Mouse (Mus musculus) embryo, embryonic 10.5 days (tissue): ENCODE data around the gene Myoz2.

Experiments
- DNase-seq: peaks from one replicate; pipeline ENCODE4 v3.0.0-alpha.2; 2015; ENCODE audit warnings: low spot score

Myoz2 gene

GRCm38 (mm10) chr3:123007386-123007785, 27.4 kb downstream of the Myoz2 start:
- no peak for DNase-seq

DNA sequence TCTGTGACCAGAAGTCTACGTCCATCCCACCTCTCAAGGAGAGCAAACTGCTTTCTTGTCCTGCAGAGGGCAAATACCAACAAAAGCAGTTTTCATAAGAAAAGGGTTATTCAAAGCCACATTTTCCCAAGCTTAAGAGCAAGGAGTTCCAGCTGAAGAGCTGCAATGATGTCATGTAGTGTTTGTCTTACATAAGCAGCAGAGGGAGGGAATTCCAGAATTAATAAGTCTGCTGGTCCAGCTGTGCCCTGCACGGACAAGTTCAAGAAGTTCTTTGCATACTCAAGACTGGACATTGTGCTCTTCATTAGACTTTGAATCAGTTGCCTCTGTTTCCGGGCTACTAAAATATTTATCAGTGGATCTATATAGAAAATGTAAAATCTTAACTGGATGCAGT, 33.8 kb downstream of the Myoz2 start:
- no peak for DNase-seq

DNA sequence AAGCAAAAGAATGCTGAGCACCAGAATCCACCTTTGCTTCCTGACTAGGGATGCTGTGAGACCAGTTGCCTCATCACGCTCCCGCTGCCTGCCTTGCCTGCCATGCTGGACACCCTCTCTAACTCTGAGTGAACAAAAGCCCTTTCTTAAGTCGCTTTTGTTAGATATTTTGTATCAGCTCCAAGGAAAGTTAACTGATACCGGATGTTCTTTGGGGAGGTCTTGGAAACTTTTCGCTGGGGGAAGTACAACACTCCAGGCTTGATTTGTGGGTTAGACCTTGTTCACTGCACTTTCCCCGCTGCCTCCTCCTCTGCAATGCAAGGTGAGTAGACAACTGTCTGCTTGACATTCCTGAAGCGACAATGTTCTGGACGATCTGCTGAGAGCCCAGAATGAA, 36.3 kb downstream of the Myoz2 start:
- DNase-seq: no peak

DNA sequence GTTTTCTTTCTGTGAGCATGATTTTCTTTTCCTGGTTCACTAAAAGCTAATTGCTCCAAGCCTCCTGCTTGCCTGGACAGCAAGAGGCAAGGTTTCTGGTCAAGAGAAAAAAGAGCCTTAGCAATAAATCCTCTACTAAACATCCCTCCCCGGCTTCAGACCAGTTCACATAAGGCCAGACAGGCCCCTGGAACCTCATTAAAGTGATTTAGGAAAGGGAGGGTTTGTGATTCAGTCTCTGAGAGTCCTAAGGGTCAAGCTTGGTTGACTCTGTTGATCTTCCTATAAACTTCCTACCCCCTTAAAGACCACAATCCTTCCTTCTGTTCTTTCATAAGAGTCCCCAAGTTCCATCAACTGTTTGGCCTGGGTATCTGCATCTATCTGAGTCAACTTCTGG, 37.8 kb downstream of the Myoz2 start:
- no peak for DNase-seq

DNA sequence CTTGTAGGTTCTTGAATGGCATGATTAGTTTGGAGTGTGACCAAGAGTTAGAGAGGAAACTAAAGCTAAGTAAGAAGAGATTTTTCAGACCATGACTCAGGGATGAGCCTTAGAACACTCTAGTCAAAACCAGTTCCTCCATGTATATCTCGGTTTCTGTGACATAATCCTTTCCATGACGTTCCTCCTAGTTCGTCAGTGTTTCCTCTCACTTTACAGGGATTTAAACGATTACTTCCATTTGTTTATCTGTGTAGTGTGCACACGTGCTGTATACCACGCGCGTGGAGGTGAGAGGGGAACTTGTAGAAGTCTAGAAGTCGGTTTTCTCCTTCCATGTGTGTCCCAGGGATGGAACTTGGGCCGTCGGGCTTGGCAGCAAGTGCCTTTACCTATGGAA, 47.9 kb downstream of the Myoz2 start:
- no peak for DNase-seq

- DNase-seq: no peak
Measured at GRCm38 (mm10) chr3:122986386-122986785, 48.4 kb downstream of the Myoz2 start.

- peak; percentile 58 for DNase-seq
Measured at GRCm38 (mm10) chr3:122985183-122985944, 49.5 kb downstream of the Myoz2 start.

DNA sequence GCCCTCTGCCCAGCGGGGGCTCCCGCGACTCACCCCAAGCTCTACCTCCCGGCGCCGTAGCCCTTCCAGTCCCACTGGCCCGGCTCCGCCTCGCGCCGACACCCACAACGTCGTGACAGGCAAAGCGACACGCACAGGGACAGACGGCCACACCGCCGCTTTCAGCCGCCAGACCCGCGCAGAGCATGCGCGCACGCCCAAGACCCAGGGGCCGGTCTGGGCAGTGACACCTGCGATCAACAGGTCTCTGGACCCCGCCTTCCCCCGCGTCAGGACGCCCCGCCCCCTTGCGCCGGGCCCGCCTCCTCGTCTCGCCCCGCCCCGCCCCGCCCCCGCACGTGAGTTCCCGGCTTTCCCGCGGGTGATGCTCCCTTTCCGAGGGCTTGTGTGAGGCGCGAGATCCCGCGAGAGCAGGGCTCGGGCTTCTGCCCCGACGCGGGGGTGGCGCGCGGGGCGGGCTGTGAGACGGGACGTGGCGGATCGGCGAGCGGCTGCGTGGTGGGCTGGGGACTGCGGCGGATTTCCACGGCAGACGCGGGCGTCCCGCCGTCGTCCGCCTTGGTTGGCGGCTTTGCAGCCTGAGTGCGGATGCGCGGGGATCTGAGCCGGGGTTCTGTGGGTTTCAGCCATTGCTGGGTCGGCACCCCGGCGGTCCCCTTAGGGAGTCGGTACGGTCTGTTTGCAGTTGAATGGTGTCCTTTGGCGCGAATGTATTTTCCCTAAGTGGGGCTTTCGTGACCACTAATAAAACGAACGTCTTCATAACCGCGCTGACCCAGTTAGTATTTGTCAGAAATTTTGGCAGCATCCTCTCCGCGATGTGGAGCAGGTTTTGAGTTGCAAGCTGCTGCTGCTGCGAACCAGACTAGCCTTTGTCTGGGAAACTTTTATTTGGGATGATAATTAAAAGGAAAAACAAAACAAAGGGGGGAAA, 50.3 kb downstream of the Myoz2 start, which contains the start of gene Usp53:
TSS of gene Usp53 (minus strand) at position 262 of the 934 bp plus-strand sequence.
- DNase-seq: peak; percentile 94

- DNase-seq: peak; percentile 81
Measured at GRCm38 (mm10) chr3:122983849-122984248, 51.0 kb downstream of the Myoz2 start.

DNA sequence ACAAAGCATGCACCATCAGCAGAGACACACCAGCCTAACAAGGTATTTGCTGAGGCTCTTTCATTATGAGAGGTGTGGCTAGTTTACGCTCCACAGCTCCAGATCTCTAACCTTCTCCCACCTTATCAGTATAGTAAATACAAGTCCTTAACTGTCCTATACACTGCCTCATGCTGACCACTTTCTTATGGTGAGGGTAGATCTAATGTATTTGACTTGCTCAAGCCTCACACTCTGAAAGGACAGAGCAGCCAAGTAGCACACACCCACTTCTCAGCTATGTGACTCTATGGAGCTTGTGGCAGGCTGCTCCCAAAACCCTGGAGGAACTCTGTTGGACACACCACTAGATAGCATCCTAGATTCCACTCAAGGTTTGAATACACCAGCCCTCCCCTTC, 58.9 kb downstream of the Myoz2 start:
- no peak for DNase-seq

DNA sequence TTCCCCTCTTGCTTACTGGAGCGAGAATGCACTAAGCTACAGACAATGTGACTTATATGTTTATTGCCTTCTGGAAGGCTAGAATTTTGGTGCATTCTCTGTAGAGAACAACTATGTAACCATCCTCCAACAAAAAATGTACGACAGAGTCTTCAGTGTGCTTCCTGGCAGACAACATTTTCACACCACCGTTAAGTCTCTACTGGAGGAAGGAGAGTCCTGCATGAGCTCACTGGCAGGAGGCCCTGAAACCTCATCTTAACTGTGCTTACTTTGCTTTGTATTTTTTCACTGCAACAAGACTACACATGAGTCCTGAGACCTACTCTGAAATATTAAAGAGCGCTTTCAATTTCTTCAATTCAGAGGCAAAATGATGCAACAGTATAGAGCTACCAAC, 59.5 kb downstream of the Myoz2 start:
- DNase-seq: no peak

DNA sequence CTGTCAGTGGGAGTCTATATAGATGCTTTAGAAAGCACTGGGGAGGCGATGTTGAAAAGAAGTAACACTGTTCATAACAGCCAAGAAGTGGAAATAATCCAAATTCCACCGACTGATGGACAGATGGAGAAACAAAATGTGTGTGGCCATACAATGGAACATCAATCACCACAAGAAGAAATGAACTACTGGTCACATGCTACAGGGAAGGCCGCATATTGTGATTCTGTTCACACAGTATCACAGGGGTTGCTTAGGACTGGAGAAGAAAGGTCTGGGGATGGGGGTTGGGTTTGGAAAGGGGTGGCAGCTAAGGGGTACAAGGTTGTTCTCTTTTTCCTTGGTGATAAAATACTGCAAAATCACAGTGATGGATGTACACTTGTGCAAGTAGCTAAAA, 60.0 kb downstream of the Myoz2 start:
- no peak for DNase-seq

GRCm38 (mm10) chr3:122972126-122972822, 62.5 kb downstream of the Myoz2 start:
- DNase-seq: peak; percentile 61

- no peak for DNase-seq
Measured at GRCm38 (mm10) chr3:122968391-122968790, 66.4 kb downstream of the Myoz2 start.

DNA sequence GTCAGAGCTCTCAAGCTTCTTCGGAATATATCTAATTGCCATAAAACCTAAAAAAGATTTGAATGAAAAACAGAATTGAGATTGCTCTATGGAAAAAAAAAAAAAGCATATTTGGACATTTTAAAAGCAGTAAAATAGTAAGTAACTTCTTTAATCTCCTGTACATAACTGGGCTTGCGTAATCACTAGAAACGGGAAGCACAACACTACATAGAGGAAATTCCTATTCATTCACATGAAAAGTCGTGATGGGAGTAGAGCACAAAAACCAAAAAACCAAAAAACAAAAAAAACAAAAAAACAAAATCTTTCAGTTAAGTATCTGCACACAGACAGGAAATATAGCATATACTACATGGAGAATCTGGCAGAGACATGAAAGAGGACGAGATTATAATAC, 70.5 kb downstream of the Myoz2 start:
- no peak for DNase-seq
